Mouse (Mus musculus) heart, embryonic 15.5 days (tissue): ENCODE data around the gene Dclk1. TPM values are rescaled to one million over a fixed set of nuclear protein-coding genes. Genes with fewer than 3 reads are reported as not detected.

Source experiments
- ATAC-seq: fragments of 200-750 bp; cut with Nextera tagmentation; replicated peaks from 2 replicates; pipeline ENCODE4 v1.8.0; 2017; ENCODE audit warnings: low read depth, moderate TSS enrichment; ENCODE audit not compliant: insufficient number of reproducible peaks, insufficient read depth, low FRiP score
- H3K27ac ChIP-seq: fragments of 300-500 bp; sonication (generic); 2 replicates; pipeline ENCODE4 v1.5.1; 2015; ENCODE audit warnings: mild to moderate bottlenecking, inconsistent platforms
- H3K27me3 ChIP-seq: fragments of 300-500 bp; sonication (generic); 2 replicates; pipeline ENCODE4 v1.6.1; 2015; ENCODE audit warnings: inconsistent platforms
- H3K36me3 ChIP-seq: fragments of 300-500 bp; sonication (generic); 2 replicates; pipeline ENCODE4 v1.6.1; 2015; ENCODE audit warnings: mild to moderate bottlenecking, inconsistent platforms
- H3K4me1 ChIP-seq: fragments of 300-500 bp; sonication (generic); replicated peaks from 2 replicates; pipeline ENCODE4 v1.6.1; 2015; ENCODE audit warnings: inconsistent platforms
- H3K4me2 ChIP-seq: fragments of 300-500 bp; sonication (generic); 2 replicates; pipeline ENCODE4 v1.6.1; 2015; ENCODE audit warnings: inconsistent platforms, mild to moderate bottlenecking, moderate library complexity
- H3K4me3 ChIP-seq: fragments of 300-500 bp; sonication (generic); 2 replicates; pipeline ENCODE4 v1.5.1; 2015; ENCODE audit warnings: mild to moderate bottlenecking, inconsistent platforms
- H3K9ac ChIP-seq: fragments of 300-500 bp; sonication (generic); 2 replicates; pipeline ENCODE4 v1.6.1; 2015; ENCODE audit warnings: mild to moderate bottlenecking, inconsistent platforms
- H3K9me3 ChIP-seq: fragments of 300-500 bp; sonication (generic); replicated peaks from 2 replicates; pipeline ENCODE4 v1.6.1; 2016; ENCODE audit warnings: inconsistent platforms
- WGBS: fragments of 180-500 bp; shearing (Covaris S2); methylation state at CpG from one replicate; pipeline ENCODE4 v1.1.7; 2015; ENCODE audit warnings: mixed read lengths; 5-methylcytosine and 5-hydroxymethylcytosine counted together
- polyA plus RNA-seq: library from polyadenylated mRNA; unstranded; fragments of >200 nt; fragmentation: Nextera tagmentation; extraction: Ambion mirVana; gene quantifications from 2 replicates; pipeline ENCODE4 v1.2.1, GENCODE M21; 2015

The Dclk1 gene
- polyA plus RNA-seq, 1 experiment from 2014 or later = 11.9 TPM

DNA sequence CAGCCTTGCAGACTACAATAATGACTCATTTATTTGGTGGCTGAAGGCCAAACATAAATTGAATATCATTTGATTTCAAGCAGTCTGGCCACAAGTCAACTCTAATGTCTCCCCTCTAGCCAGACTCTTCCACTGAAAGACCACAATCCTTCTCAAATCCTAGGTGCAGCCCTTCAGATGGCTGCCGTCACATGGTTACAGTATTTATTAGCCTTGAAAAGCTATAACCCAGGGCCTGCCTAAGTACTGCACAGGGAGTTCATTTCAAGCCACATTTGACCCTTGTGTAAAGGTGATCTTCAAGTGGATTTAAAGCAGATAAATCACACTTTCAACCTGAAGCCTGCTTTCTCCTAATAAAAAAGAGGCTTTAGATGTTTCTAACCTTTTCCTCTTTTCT, 192.1 kb downstream of the Dclk1 start:
- no peak overlapping the region for H3K27ac ChIP-seq
- H3K27me3 ChIP-seq = no peaks in the 10 kb centered on the region
- 78% methylated on average over 1 of the region's 1 CpGs for WGBS
- no peaks in the 10 kb centered on the region for H3K9me3 ChIP-seq
- no peak overlapping the region for H3K4me3 ChIP-seq
- H3K4me2 ChIP-seq = no peak overlapping the region
- H3K9ac ChIP-seq = no peak overlapping the region
- ATAC-seq = no peak
- no peaks in the 10 kb centered on the region for H3K4me1 ChIP-seq
- no peaks in the 10 kb centered on the region for H3K36me3 ChIP-seq

DNA sequence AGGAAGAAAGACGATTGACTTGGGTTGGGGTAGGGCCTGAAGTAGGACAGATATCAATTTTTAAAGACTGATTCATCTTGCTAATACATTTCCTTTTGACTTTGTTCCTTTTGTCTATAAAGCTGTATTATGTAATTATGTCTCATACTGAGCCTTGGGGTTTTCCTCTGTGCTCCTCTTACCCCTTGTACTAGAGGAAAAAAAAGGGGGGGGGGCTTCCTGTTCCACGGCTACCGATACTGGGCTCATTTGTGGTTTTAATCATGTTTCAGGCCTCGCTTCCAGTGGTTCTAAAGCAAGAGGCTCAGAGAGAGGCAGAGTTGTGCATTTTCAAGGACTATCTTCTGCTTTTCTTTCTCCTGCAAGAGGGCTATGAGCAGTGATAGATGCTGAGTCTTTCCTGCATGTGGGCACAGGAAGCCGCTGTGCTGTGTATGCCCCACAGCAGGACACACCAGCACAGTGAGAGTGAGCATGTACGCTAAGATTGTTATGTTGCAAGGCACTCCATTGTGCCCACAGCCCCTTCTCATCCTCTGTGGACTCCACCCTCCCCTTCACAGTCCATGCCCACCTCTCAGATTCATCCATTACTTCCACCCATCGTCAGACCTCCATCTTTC, 196.8 kb downstream of the Dclk1 start:
- no peak for ATAC-seq
- H3K9ac ChIP-seq = no peak overlapping the region
- 0 out of 2 replicates have a peak, but pooled peaks cover 2% of the 10 kb centered on the region for H3K4me1 ChIP-seq
- H3K27me3 ChIP-seq = no peaks in the 10 kb centered on the region
- H3K4me2 ChIP-seq = no peak overlapping the region
- no peaks in the 10 kb centered on the region for H3K9me3 ChIP-seq
- H3K36me3 ChIP-seq = no peaks in the 10 kb centered on the region
- 75% methylated on average over 7 of the region's 7 CpGs for WGBS
- no peak overlapping the region for H3K27ac ChIP-seq
- H3K4me3 ChIP-seq = no peak overlapping the region

DNA sequence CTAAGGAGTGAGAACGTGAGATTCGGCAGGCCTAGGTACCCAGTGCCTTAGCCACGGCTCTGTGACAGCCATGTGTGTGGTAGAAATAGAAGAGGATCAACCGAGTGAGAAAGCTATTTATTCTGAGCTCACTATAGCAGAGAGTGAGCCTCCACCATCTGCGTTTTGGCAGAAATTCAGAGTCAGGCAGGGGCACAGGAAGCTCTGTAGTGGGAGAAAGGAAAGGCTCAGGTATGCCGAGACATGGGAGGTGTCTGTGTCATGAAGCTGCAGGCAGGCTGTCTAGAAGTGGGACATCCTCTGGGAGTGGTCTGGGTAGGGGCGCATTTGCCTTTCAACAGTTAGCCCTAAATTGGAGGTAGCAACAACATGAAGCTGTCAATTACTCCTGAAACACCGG, 198.2 kb downstream of the Dclk1 start:
- Histone ChIP-seq H3K9me3 (no peaks in the 10 kb centered on the region), H3K27ac (no peak overlapping the region), H3K4me2 (no peak overlapping the region)

DNA sequence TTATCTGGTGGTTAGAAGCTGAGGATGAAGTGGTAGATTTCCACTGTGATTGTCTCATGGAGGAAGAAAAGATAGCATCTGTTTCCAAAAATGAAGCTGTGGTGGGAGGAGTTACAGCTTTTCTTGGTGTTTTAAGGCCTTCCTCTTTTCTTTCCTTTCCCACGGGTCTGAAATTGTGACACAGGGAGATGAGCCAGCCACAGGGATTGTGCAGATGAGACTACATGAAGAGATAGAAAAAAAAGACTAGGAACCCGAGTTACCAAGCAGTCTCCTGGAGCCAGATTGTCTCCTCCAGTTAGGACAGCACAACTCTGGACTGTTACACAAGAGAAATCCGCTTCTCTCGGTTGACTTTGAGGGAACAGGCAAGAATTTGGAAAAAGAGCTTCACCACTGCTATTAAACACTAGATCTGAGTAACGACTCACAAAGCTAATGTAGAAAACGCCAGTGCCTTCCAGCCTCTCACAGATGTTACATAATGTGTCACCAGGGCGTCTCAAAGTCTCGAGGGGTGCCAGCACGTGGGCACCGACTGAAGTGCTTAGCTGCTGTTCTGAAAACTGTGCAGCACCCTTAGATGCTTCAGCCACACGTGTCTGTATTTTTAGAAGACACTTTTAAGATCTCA, 200.0 kb downstream of the Dclk1 start:
- Histone ChIP-seq H3K9ac (no peak overlapping the region), H3K36me3 (no peaks in the 10 kb centered on the region), H3K27ac (no peak overlapping the region), H3K27me3 (no peaks in the 10 kb centered on the region), H3K4me3 (no peak overlapping the region), H3K9me3 (no peaks in the 10 kb centered on the region), H3K4me2 (no peak overlapping the region), H3K4me1 (0 out of 2 replicates have a peak, but pooled peaks cover 2% of the 10 kb centered on the region)
- WGBS = 63% methylated on average over 11 of the region's 11 CpGs
- no peak for ATAC-seq

More for the DNA sequence above, 198.2 kb downstream of the Dclk1 start:
- ATAC-seq = no peak
- Histone ChIP-seq H3K4me3 (no peak overlapping the region), H3K36me3 (no peaks in the 10 kb centered on the region), H3K9ac (no peak overlapping the region), H3K27me3 (no peaks in the 10 kb centered on the region), H3K4me1 (0 out of 2 replicates have a peak, but pooled peaks cover 2% of the 10 kb centered on the region)
- WGBS = 36% methylated on average over 8 of the region's 8 CpGs

DNA sequence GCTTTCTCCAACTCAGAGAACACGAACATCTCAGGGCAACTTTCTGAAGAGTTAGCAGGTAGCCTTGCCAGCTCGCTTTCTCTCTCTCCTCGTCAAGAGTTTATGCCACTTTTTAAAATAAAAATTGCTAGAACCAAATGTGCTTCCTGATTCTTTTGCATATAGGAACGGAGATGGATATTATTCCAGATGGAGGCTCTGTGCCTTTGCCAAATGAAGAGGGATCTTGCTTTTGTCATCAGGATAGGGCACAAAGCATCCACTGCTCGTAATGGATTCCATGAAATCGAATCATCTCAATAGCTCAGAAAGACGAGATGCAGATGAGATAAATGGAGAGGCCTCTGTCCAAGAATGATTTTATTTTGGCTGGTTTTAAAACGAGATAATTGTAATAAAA, 201.1 kb downstream of the Dclk1 start:
- Histone ChIP-seq H3K4me2 (no peak overlapping the region), H3K4me1 (0 out of 2 replicates have a peak, but pooled peaks cover 2% of the 10 kb centered on the region), H3K9me3 (no peaks in the 10 kb centered on the region), H3K36me3 (no peaks in the 10 kb centered on the region), H3K9ac (no peak overlapping the region), H3K4me3 (no peak overlapping the region), H3K27ac (no peak overlapping the region), H3K27me3 (no peaks in the 10 kb centered on the region)
- ATAC-seq = no peak
- WGBS = 79% methylated on average over 8 of the region's 8 CpGs

DNA sequence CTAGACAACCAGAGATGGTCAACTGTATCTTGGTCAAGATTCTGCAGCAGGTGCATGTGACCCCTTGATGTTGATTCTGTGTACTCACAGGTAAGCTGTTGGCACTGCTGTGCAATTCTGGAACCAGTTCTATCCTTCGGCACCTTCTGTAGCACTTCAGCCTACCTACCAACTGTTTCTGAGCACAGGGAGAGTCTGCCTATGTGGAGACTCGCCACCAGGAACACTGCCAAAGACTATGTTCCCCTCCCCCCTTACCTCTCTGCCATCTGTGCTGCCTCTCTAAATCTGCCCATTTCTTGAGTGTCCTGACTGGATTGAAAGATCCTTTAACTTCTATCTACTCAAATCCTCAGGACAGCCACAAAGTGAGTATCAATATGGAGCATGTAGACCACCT, 201.6 kb downstream of the Dclk1 start:
- no peak overlapping the region for H3K27ac ChIP-seq
- WGBS = 80% methylated on average over 2 of the region's 2 CpGs
- H3K27me3 ChIP-seq = no peaks in the 10 kb centered on the region
- H3K9ac ChIP-seq = no peak overlapping the region
- H3K4me3 ChIP-seq = no peak overlapping the region
- H3K36me3 ChIP-seq = no peaks in the 10 kb centered on the region
- ATAC-seq = no peak
- H3K9me3 ChIP-seq = no peaks in the 10 kb centered on the region
- H3K4me2 ChIP-seq = no peak overlapping the region
- H3K4me1 ChIP-seq = 0 out of 2 replicates have a peak, but pooled peaks cover 2% of the 10 kb centered on the region

DNA sequence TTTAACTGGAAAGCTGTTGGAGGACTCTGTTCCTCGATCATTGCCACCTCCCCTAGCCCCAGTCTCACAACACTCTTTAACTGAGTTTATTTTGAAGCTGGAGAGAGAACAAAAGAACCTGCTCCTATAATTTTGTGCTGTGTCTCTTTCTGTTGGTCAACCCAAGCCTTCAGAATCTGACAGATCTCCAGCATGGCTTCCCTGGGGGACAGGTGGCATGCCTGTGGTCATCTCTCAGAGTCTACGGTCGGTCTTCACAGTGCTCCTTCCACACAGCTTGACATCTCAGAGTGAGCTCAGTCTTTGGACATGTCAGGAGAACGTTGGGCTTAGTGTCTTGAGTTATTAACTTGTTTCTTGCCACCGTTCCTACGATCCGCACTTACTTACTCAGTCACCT, 204.5 kb downstream of the Dclk1 start:
- H3K27ac ChIP-seq = no peak overlapping the region
- no peak overlapping the region for H3K4me2 ChIP-seq
- no peaks in the 10 kb centered on the region for H3K4me1 ChIP-seq
- WGBS = 85% methylated on average over 7 of the region's 7 CpGs
- no peaks in the 10 kb centered on the region for H3K9me3 ChIP-seq
- no peak overlapping the region for H3K4me3 ChIP-seq
- no peaks in the 10 kb centered on the region for H3K36me3 ChIP-seq
- no peaks in the 10 kb centered on the region for H3K27me3 ChIP-seq
- no peak for ATAC-seq
- no peak overlapping the region for H3K9ac ChIP-seq

DNA sequence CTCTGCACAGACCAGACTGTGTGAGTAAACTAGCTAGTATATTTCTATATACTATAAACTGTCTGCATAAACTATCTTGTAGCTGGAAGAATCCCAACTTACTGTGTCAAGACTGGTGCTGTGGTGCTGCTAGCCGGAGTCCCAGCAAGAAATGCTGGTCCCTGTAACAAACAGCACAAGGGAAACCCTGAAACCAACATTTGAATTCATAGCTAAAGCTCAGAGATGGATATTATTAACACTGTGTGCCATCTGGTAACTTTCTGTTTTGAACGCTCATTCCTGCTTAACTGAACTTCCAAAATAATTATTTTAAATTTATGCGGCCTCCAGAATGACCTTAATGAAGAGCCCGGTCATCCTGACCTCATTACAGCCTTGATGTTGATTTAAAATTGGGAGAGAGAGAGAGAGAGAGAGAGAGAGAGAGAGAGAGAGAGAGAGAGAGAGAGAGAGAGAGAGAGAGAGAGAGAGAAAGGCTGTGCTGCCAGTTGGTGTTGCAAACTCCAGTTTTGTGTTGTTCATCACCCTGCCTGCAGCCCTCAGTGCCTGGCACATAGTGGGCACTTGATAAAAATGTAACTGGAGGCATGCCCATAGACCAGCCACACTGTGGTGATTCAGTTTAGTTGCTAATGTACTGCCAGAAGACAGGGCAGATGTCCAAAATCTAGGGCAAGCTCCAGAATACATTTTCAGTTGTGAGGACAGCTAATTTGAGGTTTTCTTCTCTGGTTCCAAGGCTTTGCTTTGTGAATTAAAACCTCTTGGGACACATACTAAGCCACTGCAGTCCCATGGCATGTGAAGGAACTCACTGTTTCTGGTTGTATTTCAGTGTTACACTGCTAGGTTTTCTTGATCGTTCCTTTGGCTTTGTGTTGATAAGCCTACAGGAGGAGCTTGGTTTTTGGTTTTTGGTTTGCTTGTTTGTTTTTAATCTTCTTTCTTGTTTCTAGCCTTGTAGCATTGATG, 205.6 kb downstream of the Dclk1 start:
- Histone ChIP-seq H3K36me3 (no peaks in the 10 kb centered on the region), H3K9ac (no peak overlapping the region), H3K4me3 (no peak overlapping the region), H3K27me3 (no peaks in the 10 kb centered on the region), H3K4me1 (no peaks in the 10 kb centered on the region), H3K4me2 (no peak overlapping the region), H3K9me3 (no peaks in the 10 kb centered on the region), H3K27ac (no peak overlapping the region)
- WGBS = 78% methylated on average over 5 of the region's 5 CpGs
- ATAC-seq = no peak

DNA sequence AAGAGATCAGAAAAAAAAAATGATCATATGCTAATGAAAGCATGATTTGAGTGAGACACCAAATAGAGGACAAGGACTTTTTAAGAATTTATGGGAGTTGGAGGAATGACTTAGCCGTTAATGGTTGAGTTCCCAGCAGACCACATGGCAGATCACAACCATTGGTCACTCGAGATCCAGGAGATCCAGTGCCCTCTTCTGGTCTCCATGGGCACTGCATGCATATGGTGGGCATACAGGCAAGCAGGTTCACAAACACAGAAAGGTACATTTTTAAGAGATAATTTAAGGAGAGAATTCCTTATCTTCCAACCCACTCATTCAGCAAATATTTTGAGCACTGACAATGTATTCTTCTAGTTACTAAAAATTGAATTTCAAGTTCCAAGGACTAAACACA, 207.0 kb downstream of the Dclk1 start:
- Histone ChIP-seq H3K9me3 (no peaks in the 10 kb centered on the region), H3K9ac (no peak overlapping the region), H3K27ac (no peak overlapping the region), H3K36me3 (no peaks in the 10 kb centered on the region), H3K27me3 (no peaks in the 10 kb centered on the region), H3K4me3 (no peak overlapping the region), H3K4me1 (no peaks in the 10 kb centered on the region), H3K4me2 (no peak overlapping the region)
- ATAC-seq = no peak
- 87% methylated on average over 2 of the region's 2 CpGs for WGBS

DNA sequence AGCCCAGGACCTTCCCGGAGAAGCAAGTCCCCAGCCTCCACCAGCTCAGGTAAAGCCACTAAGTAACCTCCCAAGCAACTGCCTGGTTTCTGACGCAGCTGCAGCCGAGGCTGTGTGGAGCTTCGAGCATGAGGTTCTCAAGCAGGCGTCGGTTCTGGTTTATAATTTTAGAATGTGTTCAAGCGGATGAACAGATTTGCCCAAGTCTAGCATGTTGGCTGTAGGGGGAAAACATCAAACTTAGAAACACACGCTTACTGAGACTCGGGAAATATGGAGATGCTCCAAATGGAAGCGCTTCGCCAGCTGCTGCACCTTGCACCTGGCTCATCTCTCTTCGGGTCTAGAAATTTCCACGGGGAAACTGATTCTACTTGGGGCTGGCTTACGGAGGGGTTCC, 208.9 kb downstream of the Dclk1 start:
- no peak for ATAC-seq
- H3K4me2 ChIP-seq = no peak overlapping the region

DNA sequence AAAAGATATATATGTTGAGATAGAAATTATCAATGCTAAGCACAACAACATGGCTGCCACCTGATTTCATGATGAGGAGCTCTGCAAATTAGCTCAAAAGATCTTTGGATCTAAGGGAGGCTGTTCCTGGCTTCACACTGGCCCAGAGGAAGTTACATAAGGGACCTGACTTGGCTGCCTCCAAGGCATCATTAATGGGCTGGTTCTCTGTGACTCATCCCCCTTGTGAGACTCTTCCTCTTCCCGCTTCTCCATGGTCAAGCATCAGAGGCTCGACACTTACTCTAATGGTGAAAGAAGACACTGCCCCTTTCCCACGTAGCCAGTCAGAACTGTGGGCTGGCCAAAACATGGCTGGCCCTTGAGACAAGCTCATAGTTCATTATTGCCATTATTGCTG, 209.7 kb downstream of the Dclk1 start:
- no peak overlapping the region for H3K4me3 ChIP-seq
- ATAC-seq = no peak
- no peaks in the 10 kb centered on the region for H3K27me3 ChIP-seq
- no peaks in the 10 kb centered on the region for H3K9me3 ChIP-seq
- H3K9ac ChIP-seq = no peak overlapping the region
- H3K27ac ChIP-seq = no peak overlapping the region
- no peaks in the 10 kb centered on the region for H3K36me3 ChIP-seq
- H3K4me2 ChIP-seq = no peak overlapping the region
- 76% methylated on average over 3 of the region's 3 CpGs for WGBS
- H3K4me1 ChIP-seq = no peaks in the 10 kb centered on the region

More for the DNA sequence above, 208.9 kb downstream of the Dclk1 start:
- 84% methylated on average over 14 of the region's 14 CpGs for WGBS
- Histone ChIP-seq H3K4me1 (no peaks in the 10 kb centered on the region), H3K4me3 (no peak overlapping the region), H3K9ac (no peak overlapping the region), H3K27ac (no peak overlapping the region), H3K9me3 (no peaks in the 10 kb centered on the region), H3K27me3 (no peaks in the 10 kb centered on the region), H3K36me3 (no peaks in the 10 kb centered on the region)
